Mouse (Mus musculus) liver, embryonic 12.5 days (tissue): Measurements from ENCODE around the gene Mageh1. TPM values are rescaled to one million over a fixed set of nuclear protein-coding genes. Genes with fewer than 3 reads are reported as not detected.
A peak's percentile ranks its signal among the peaks of the same experiment; 100 is the strongest.
"Not testable (repeated sequence)": the region's sequence is repeated elsewhere in the genome, so short reads cannot be mapped to it uniquely, and the experiment has no call there.

Experiments used
- ATAC-seq: fragments of 200-750 bp; cut with Nextera tagmentation; 2 replicates; pipeline ENCODE4 v1.8.0; 2017; ENCODE audit warnings: moderate number of reproducible peaks, mild to moderate bottlenecking, moderate library complexity
- H3K27ac ChIP-seq: fragments of 300-500 bp; sonication (generic); 2 replicates; pipeline ENCODE4 v1.5.1; 2016; ENCODE audit warnings: mild to moderate bottlenecking
- H3K27me3 ChIP-seq: fragments of 300-500 bp; sonication (generic); replicated peaks from 2 replicates; pipeline ENCODE4 v1.6.1; 2016; ENCODE audit warnings: mild to moderate bottlenecking, moderate library complexity
- H3K36me3 ChIP-seq: fragments of 300-500 bp; sonication (generic); 2 replicates; pipeline ENCODE4 v1.6.1; 2016; ENCODE audit warnings: mild to moderate bottlenecking, moderate library complexity
- H3K4me1 ChIP-seq: fragments of 300-500 bp; sonication (generic); 2 replicates; pipeline ENCODE4 v1.6.1; 2016
- H3K4me2 ChIP-seq: fragments of 300-500 bp; sonication (generic); 2 replicates; pipeline ENCODE4 v1.6.1; 2016; ENCODE audit warnings: mild to moderate bottlenecking, moderate library complexity
- H3K4me3 ChIP-seq: fragments of 300-500 bp; sonication (generic); 2 replicates; pipeline ENCODE4 v1.5.1; 2016; ENCODE audit warnings: mild to moderate bottlenecking, moderate library complexity
- H3K9ac ChIP-seq: fragments of 300-500 bp; sonication (generic); 2 replicates; pipeline ENCODE4 v1.6.1; 2016; ENCODE audit warnings: mild to moderate bottlenecking, moderate library complexity
- H3K9me3 ChIP-seq: fragments of 300-500 bp; sonication (generic); replicated peaks from 2 replicates; pipeline ENCODE4 v1.6.1; 2016; ENCODE audit warnings: mild to moderate bottlenecking, moderate library complexity
- WGBS: fragments of 180-500 bp; shearing (Covaris S2); methylation state at CpG from one replicate; pipeline ENCODE4 v1.1.7; 2016; ENCODE audit not compliant: insufficient replicate concordance; 5-methylcytosine and 5-hydroxymethylcytosine counted together
- polyA plus RNA-seq: library from polyadenylated mRNA; unstranded; fragments of >200 nt; fragmentation: Nextera tagmentation; extraction: Ambion mirVana; gene quantifications from 2 replicates; pipeline ENCODE4 v1.2.1, GENCODE M21; 2016

Mageh1 gene
- polyA plus RNA-seq: 7.3 and 7.5 TPM in 2 replicates

DNA sequence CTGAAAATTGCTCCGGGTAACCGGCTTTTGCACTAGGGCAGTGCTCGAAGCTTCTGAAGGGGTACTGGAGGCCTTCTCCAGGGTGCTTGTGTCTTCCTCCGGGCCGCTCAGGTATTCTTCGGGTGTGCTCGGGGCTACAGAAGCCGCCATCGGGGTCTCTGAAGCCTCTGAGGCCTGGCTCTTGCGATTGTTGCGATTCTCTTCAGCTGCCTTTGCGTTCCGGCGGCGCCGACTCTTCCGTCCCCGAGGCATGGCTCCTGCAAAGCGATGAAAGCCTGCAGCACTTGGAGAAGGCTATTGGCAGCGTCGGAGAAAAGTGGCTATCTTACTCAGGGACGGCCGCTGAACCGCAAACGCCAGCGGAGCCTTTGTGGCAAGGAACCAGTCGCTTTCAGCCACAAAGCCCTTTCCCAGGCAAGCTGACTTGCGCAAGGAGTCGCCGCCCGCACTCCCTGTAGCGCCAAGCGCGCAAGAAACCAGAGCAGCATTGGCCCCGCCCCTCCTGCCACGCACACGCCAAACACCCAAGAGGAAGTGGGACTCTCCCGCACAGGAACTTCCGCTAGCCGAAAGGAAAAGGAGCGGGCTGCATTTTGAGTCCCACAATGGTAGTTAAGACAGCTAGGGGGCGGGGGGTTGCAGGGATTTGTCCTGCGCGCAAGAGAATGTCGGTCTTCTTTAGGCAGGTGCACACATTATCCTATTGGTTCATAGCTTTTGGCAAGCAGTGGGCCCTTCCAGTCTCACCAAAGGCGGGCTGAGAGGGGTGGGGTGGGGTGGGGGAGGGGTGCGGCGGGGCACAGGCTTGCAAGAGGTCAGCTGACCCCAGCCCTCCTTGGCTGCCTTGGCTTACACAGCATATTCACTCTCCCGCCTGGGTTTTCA is at the start of gene Mageh1:
Gene Mageh1 (minus strand): TSS at position 489 of the 885 bp plus-strand sequence.
- 10% methylated on average over 48 of the region's 49 CpGs for WGBS
- H3K9ac ChIP-seq: no peak within 1 kb of the TSS
- ATAC-seq: peak; percentile 72

DNA sequence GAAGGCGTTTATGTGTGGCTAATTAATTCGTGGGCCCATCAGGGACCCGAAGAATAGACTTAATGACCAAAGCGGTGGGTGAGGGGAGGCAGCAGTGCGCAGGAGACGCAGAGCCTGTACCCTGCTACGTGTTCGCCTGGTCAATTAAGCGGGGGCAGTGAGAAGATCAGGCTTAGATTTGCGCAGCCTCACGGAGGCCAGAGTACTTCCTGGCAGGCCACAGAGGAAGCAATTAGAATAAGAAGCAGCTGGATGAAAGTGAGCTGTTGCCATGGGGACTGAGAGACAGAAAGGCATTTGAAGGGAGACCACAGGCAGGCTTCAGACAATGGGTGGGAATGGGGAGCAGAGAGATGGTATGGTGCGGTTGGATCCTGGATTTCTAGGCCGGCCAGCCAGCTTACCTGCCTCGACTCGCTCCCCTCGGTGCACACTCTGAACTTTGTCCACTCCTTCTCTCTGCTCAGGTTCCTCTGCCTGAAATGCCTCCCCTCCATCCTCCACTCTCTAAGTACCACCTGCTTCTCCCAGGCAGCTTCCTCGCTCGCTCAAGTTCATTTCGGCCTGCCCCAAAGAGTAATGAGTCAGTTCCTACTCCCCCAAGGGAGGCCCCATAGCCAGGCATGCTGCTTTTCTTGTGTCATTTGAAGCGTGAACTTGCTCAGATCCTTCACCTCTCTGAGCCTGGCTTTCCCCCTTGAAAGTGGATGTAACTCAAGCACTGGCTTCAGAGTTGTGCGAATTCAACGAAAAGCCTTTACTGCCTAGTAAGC is 783 bp upstream of the Mageh1 start:
- peaks cover 21% of the 10 kb centered on the region for H3K27me3 ChIP-seq
- 15% methylated on average over 7 of the region's 22 CpGs for WGBS
- peak; percentile 27; the same call in 1 of the 2 replicates for ATAC-seq
- not testable (repeated sequence) for H3K36me3 ChIP-seq, H3K9ac ChIP-seq, H3K4me1 ChIP-seq, H3K9me3 ChIP-seq, H3K27ac ChIP-seq
- H3K4me2 ChIP-seq: peak overlapping the region; percentile 56
- H3K4me3 ChIP-seq: peak overlapping the region; percentile 45

More for the DNA sequence above, at the start of gene Mageh1:
- Histone ChIP-seq H3K36me3 (no peaks in the 10 kb centered on the region), H3K9me3 (no peaks in the 10 kb centered on the region), H3K4me1 (no peaks in the 10 kb centered on the region), H3K27me3 (peaks cover 18% of the 10 kb centered on the region), H3K4me2 (peak within 1 kb of the TSS; percentile 56), H3K4me3 (peak within 1 kb of the TSS; percentile 45), H3K27ac (no peak within 1 kb of the TSS)

DNA sequence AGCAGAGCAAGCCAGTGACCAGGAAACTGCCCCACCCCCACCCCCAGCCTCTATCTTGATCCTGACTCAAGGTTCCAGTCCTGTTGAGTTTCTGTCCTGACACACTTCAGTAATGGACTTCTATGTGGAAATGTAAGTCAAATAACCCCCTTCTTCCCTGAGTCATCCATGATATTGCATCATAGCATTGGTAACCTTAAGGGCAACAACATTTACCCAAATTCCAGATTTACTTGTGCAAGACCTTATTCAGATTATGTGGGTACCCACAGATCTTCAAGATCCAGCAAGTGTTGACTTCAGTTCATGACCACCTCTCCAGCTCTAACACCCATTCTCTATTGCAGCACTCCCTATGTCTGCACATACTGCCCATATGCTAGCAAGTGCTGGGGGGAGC is 5.8 kb downstream of the Mageh1 start:
- not testable (repeated sequence) for ATAC-seq, H3K4me2 ChIP-seq, H3K27me3 ChIP-seq, H3K9me3 ChIP-seq, H3K27ac ChIP-seq, H3K9ac ChIP-seq, H3K36me3 ChIP-seq, H3K4me3 ChIP-seq, H3K4me1 ChIP-seq

DNA sequence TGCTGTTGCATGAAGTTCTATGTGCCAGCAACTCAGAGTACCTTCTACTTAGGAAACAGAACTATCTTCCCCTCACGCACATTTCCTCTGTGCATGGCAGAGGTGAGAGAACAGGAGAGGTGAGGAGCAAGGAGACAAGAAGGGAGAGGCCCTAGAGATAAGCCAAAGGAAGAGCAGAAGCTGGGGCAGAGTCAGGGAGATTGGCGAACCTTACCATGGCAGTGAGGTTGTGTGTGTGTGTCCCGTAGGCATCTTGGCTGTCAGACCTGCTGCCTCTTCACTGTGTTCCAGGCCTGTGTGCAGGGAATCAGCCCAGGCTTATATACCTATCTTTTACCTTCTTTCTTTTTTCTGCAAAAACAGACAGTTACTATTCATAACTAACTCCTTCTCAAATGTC is 11.7 kb downstream of the Mageh1 start:
- H3K27ac ChIP-seq, H3K4me3 ChIP-seq, H3K4me1 ChIP-seq, H3K9me3 ChIP-seq, H3K36me3 ChIP-seq, H3K27me3 ChIP-seq, H3K4me2 ChIP-seq, H3K9ac ChIP-seq, ATAC-seq: not testable (repeated sequence)
- WGBS: 60% methylated on average over 1 of the region's 3 CpGs

DNA sequence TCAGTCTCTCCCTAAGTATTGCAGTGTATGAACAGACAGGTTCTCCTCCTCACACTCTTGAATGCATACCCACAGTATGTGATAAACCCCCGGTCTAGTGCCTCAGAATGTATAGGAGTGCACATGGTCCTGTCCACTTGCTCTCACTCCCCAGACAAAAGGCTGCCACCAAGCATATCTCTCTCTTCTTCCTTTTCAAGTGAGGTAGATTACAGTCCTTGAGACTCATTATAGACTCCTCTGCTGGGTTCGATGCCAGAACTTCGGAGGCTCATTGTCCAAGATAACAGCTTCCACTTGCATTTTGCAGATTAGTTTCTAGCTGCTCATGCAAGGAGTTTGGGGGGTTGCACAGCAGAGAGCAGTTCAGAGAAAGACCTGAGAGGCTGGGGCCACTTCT is 12.1 kb downstream of the Mageh1 start:
- not testable (repeated sequence) for H3K4me1 ChIP-seq, H3K36me3 ChIP-seq, ATAC-seq, H3K9ac ChIP-seq, H3K27me3 ChIP-seq, H3K27ac ChIP-seq, H3K9me3 ChIP-seq, H3K4me3 ChIP-seq, H3K4me2 ChIP-seq
- no CpG with 5 or more reads among the region's 3 CpGs for WGBS

DNA sequence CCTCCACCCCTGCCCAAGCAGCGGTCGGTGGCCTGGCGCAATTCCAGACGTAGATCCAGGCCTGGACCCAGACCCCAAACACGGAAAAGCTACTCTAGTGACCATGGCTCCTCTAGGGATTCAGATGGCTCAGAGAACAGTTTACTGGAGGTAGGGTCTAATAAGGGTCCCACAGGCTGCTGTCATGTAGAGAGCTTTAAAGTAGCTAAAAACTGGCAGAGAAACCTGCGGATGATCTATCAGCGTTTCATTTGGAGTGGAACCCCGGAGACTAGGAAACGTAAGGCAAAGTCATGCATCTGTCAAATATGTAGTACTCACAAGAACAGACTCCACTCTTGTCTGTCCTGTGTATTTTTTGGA is 29.7 kb downstream of the Mageh1 start:
- no peaks in the 10 kb centered on the region for H3K9me3 ChIP-seq
- H3K4me2 ChIP-seq: peak overlapping the region; percentile 78
- no peak for ATAC-seq
- WGBS: 23% methylated on average over 9 of the region's 9 CpGs
- no peaks in the 10 kb centered on the region; the same call in 1 of the 2 replicates for H3K4me1 ChIP-seq
- H3K9ac ChIP-seq: peak overlapping the region; percentile 63
- H3K36me3 ChIP-seq: no peaks in the 10 kb centered on the region
- H3K27ac ChIP-seq: no peak overlapping the region
- peaks cover 17% of the 10 kb centered on the region for H3K27me3 ChIP-seq
- H3K4me3 ChIP-seq: peak overlapping the region; percentile 61

DNA sequence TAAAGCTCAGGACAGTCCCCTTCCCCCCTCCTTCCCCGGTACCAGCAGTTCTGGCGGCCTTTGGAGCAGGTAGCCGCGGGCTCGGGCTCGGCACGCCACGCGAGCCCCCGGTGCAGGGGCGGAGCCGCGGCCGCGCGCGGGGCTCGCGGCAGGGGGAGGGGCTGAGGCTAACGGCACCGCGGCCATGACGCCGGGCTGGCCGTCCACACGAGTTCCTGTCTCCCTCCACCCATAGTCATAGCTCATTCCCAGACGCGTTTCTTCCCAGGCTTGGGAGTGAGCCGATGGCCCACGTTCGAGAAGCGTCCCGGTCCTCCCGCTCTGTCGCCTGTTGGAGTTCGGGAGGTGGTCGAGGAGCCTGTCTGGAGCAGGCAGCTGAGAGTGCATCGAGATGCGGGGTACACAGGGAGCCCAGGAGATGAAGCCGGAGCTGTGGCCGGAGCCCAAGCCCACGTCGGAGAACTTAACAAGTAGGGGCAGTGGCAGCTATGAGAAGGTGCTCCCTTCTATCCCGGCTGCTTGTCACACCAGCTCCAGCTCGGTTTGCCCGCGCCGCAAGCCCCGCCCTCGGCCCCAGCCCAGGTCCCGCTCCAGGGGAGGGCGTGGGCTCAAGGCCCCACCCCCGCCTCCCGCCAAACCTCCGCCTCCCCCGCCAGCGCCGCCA is 30.2 kb downstream of the Mageh1 start:
- Histone ChIP-seq H3K9ac (peak overlapping the region; percentile 63), H3K4me2 (peak overlapping the region; percentile 78), H3K27ac (peak overlapping the region; percentile 51; the same call in 1 of the 2 replicates), H3K4me1 (no peaks in the 10 kb centered on the region; the same call in 1 of the 2 replicates), H3K36me3 (no peaks in the 10 kb centered on the region), H3K4me3 (peak overlapping the region; percentile 61), H3K27me3 (peaks cover 14% of the 10 kb centered on the region), H3K9me3 (no peaks in the 10 kb centered on the region)
- 9% methylated on average over 43 of the region's 58 CpGs for WGBS
- ATAC-seq: peak; percentile 92

DNA sequence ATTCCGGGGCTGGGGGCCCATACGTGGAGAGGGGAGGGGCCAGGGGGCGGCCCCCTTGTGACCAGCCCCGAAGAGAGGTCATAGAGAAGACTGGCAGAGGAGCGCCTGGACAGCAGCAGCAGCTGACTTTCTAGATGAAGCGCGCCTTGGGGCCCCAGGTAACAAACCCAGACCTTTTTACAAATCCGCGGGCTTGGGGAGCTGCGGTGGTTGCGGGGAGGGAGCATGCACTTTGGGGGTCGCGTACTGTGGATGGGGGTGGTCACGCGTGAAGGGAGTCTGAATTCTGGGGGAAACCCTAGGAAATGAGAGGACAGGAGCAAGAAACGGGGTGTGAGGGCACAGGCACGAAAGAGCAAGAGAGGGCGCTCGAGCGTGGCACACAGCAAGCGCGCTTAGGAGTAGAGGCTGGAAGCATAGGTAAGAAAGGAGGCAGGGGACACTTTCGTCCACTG is 31.0 kb downstream of the Mageh1 start, which contains the start of gene Usp51:
Gene Usp51 (plus strand): TSS at position 83 of the 455 bp plus-strand sequence.
- H3K4me3 ChIP-seq: peak within 1 kb of the TSS; percentile 61
- peak within 1 kb of the TSS; percentile 51; the same call in 1 of the 2 replicates for H3K27ac ChIP-seq
- H3K4me2 ChIP-seq: peak within 1 kb of the TSS; percentile 78
- no peaks in the 10 kb centered on the region; the same call in 1 of the 2 replicates for H3K4me1 ChIP-seq
- H3K27me3 ChIP-seq: peaks cover 13% of the 10 kb centered on the region
- 10% methylated on average over 23 of the region's 23 CpGs for WGBS
- no peaks in the 10 kb centered on the region for H3K9me3 ChIP-seq
- peak; percentile 65 for ATAC-seq
- H3K9ac ChIP-seq: peak within 1 kb of the TSS; percentile 63
- no peaks in the 10 kb centered on the region for H3K36me3 ChIP-seq

DNA sequence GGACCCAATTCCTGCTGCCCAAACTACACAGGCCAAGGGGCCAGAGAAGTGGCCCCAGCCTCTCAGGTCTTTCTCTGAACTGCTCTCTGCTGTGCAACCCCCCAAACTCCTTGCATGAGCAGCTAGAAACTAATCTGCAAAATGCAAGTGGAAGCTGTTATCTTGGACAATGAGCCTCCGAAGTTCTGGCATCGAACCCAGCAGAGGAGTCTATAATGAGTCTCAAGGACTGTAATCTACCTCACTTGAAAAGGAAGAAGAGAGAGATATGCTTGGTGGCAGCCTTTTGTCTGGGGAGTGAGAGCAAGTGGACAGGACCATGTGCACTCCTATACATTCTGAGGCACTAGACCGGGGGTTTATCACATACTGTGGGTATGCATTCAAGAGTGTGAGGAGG is 41.3 kb downstream of the Mageh1 start:
- H3K4me3 ChIP-seq, H3K27ac ChIP-seq, H3K36me3 ChIP-seq, H3K4me1 ChIP-seq, H3K9me3 ChIP-seq, H3K27me3 ChIP-seq, H3K9ac ChIP-seq, H3K4me2 ChIP-seq, ATAC-seq: not testable (repeated sequence)
- WGBS: no CpG with 5 or more reads among the region's 3 CpGs

DNA sequence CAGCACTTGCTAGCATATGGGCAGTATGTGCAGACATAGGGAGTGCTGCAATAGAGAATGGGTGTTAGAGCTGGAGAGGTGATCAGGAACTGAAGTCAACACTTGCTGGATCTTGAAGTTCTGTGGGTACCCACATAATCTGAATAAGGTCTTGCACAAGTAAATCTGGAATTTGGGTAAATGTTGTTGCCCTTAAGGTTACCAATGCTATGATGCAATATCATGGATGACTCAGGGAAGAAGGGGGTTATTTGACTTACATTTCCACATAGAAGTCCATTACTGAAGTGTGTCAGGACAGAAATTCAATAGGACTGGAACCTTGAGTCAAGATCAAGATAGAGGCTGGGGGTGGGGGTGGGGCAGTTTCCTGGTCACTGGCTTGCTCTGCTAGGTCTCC is 47.5 kb downstream of the Mageh1 start:
- H3K4me3 ChIP-seq, H3K9ac ChIP-seq, ATAC-seq, H3K27ac ChIP-seq, H3K4me2 ChIP-seq, H3K9me3 ChIP-seq, H3K4me1 ChIP-seq, H3K27me3 ChIP-seq, H3K36me3 ChIP-seq: not testable (repeated sequence)
